Mouse (Mus musculus) heart, embryonic 14.5 days (tissue): ENCODE measurements around the gene Cdh23. TPM values are rescaled to one million over a fixed set of nuclear protein-coding genes. Genes with fewer than 3 reads are reported as not detected.
A peak's percentile ranks its signal among the peaks of the same experiment; 100 is the strongest.

Experiments used
- ATAC-seq: fragments of 200-750 bp; cut with Nextera tagmentation; 2 replicates; pipeline ENCODE4 v1.8.0; 2017; ENCODE audit warnings: low read depth, moderate TSS enrichment; ENCODE audit not compliant: insufficient number of reproducible peaks, insufficient read depth, low FRiP score
- H3K27ac ChIP-seq, 2 experiments: fragments of 200-500 bp in 1 of 2; fragments of 300-500 bp in 1 of 2; sonication (generic) in 1 of 2; replicated peaks in 1 of 2; 2 replicates each; pipeline ENCODE4 v1.5.1; 2012 to 2014; ENCODE audit warnings: low read depth in 2 of 2, low read length in 2 of 2, control low read depth in 1 of 2, mild to moderate bottlenecking in 1 of 2, mixed read lengths in 1 of 2; ENCODE audit not compliant: control insufficient read depth in 1 of 2, insufficient read depth in 1 of 2
- H3K27me3 ChIP-seq: fragments of 300-500 bp; sonication (generic); 2 replicates; pipeline ENCODE4 v1.6.1; 2014; ENCODE audit warnings: mild to moderate bottlenecking, low read length, control low read depth; ENCODE audit not compliant: control insufficient read depth, insufficient read depth
- H3K36me3 ChIP-seq: fragments of 300-500 bp; sonication (generic); 2 replicates; pipeline ENCODE4 v1.6.1; 2014; ENCODE audit warnings: mild to moderate bottlenecking, control low read depth, low read length, mixed read lengths; ENCODE audit not compliant: control insufficient read depth, insufficient read depth
- H3K4me1 ChIP-seq, 2 experiments: fragments of 200-500 bp in 1 of 2; fragments of 300-500 bp in 1 of 2; sonication (generic) in 1 of 2; 2 replicates each; pipeline ENCODE4 v1.6.1; 2012 to 2014; ENCODE audit warnings: low read length in 2 of 2, control low read depth in 1 of 2, mixed read lengths in 1 of 2; ENCODE audit not compliant: control insufficient read depth in 2 of 2, insufficient read depth in 2 of 2
- H3K4me2 ChIP-seq: fragments of 300-500 bp; sonication (generic); 2 replicates; pipeline ENCODE4 v1.6.1; 2014; ENCODE audit warnings: mild to moderate bottlenecking, low read length
- H3K4me3 ChIP-seq, 2 experiments: fragments of 200-500 bp in 1 of 2; fragments of 300-500 bp in 1 of 2; sonication (generic) in 1 of 2; 2 replicates each; pipeline ENCODE4 v1.5.1; 2012 to 2014; ENCODE audit warnings: low read length in 2 of 2, mild to moderate bottlenecking in 2 of 2, control low read depth in 1 of 2, low read depth in 1 of 2, moderate library complexity in 1 of 2; ENCODE audit not compliant: control insufficient read depth in 1 of 2, insufficient read depth in 1 of 2
- H3K9ac ChIP-seq: fragments of 300-500 bp; sonication (generic); 2 replicates; pipeline ENCODE4 v1.6.1; 2014; ENCODE audit warnings: mild to moderate bottlenecking, low read length
- H3K9me3 ChIP-seq: fragments of 300-500 bp; sonication (generic); 2 replicates; pipeline ENCODE4 v1.6.1; 2016; ENCODE audit warnings: low read length, control low read depth; ENCODE audit not compliant: control insufficient read depth
- WGBS: fragments of 180-500 bp; shearing (Covaris S2); extraction: QIAGEN DNeasy Blood & Tissue Kit; methylation state at CpG from one replicate; pipeline ENCODE4 v1.1.7; 2014; 5-methylcytosine and 5-hydroxymethylcytosine counted together
- polyA plus RNA-seq: library from polyadenylated mRNA; unstranded; fragments of >200 nt; fragmentation: Nextera tagmentation; extraction: Ambion mirVana; gene quantifications from 2 replicates; pipeline ENCODE4 v1.2.1, GENCODE M21; 2014

Gene Cdh23
- polyA plus RNA-seq, 1 experiment from 2014 or later, result 0.31 TPM

- Histone ChIP-seq H3K4me1 (peaks cover 13 to 26% of the 10 kb centered on the region in 2 experiments), H3K27ac (no peak overlapping the region), H3K36me3 (no peaks in the 10 kb centered on the region), H3K9ac (no peak overlapping the region), H3K4me3 (no peak overlapping the region), H3K9me3 (no peaks in the 10 kb centered on the region), H3K27me3 (no peaks in the 10 kb centered on the region), H3K4me2 (no peak overlapping the region)
- ATAC-seq, result no peak
- 64% methylated on average over 6 of the region's 6 CpGs for WGBS
Measured at GRCm38 (mm10) chr10:60273382-60273781, 422.9 kb downstream of the Cdh23 start.

GRCm38 (mm10) chr10:60272241-60272640 lies 424.0 kb downstream of the Cdh23 start:
- Histone ChIP-seq H3K27me3 (no peaks in the 10 kb centered on the region), H3K27ac (0 out of 4 replicates have a peak overlapping the region, but pooled peaks of 1 of the 2 experiments have one; percentile 28), H3K9ac (0 out of 2 replicates have a peak overlapping the region, but pooled peaks have one; percentile 30), H3K4me2 (no peak overlapping the region), H3K36me3 (no peaks in the 10 kb centered on the region), H3K4me3 (no peak overlapping the region), H3K4me1 (peaks cover 13 to 22% of the 10 kb centered on the region in 2 experiments), H3K9me3 (no peaks in the 10 kb centered on the region)
- no peak; the same call in 1 of the 2 replicates for ATAC-seq
- WGBS, result 12% methylated on average over 6 of the region's 6 CpGs

- H3K27me3 ChIP-seq, result no peaks in the 10 kb centered on the region
- H3K4me3 ChIP-seq, result no peak overlapping the region
- no peaks in the 10 kb centered on the region for H3K36me3 ChIP-seq
- H3K9ac ChIP-seq, result no peak overlapping the region
- H3K9me3 ChIP-seq, result no peaks in the 10 kb centered on the region
- peaks cover 13 to 19% of the 10 kb centered on the region in 2 experiments for H3K4me1 ChIP-seq
- no peak overlapping the region for H3K27ac ChIP-seq
- 73% methylated on average over 6 of the region's 6 CpGs for WGBS
- H3K4me2 ChIP-seq, result no peak overlapping the region
- ATAC-seq, result no peak
Measured at GRCm38 (mm10) chr10:60271015-60271414, 425.3 kb downstream of the Cdh23 start.

GRCm38 (mm10) chr10:60269141-60270064 lies 426.9 kb downstream of the Cdh23 start:
- H3K4me2 ChIP-seq, result no peak overlapping the region
- WGBS, result 56% methylated on average over 13 of the region's 13 CpGs
- H3K36me3 ChIP-seq, result no peaks in the 10 kb centered on the region
- no peak overlapping the region for H3K9ac ChIP-seq
- ATAC-seq, result no peak
- no peaks in the 10 kb centered on the region for H3K27me3 ChIP-seq
- H3K9me3 ChIP-seq, result no peaks in the 10 kb centered on the region
- H3K4me1 ChIP-seq, result peaks cover 13 to 19% of the 10 kb centered on the region in 2 experiments
- peak overlapping the region; percentile 12 to 18; a peak in 1 of 4 replicates for H3K27ac ChIP-seq
- H3K4me3 ChIP-seq, result no peak overlapping the region

GRCm38 (mm10) chr10:60268738-60269137 lies 427.6 kb downstream of the Cdh23 start:
- H3K9me3 ChIP-seq, result no peaks in the 10 kb centered on the region
- no peak for ATAC-seq
- H3K27me3 ChIP-seq, result no peaks in the 10 kb centered on the region
- no peak overlapping the region for H3K9ac ChIP-seq
- H3K4me1 ChIP-seq, result peaks cover 13 to 19% of the 10 kb centered on the region in 2 experiments
- WGBS, result 82% methylated on average over 10 of the region's 11 CpGs
- no peak overlapping the region for H3K27ac ChIP-seq
- H3K4me3 ChIP-seq, result no peak overlapping the region
- no peaks in the 10 kb centered on the region for H3K36me3 ChIP-seq
- no peak overlapping the region for H3K4me2 ChIP-seq

GRCm38 (mm10) chr10:60266842-60267401 lies 429.4 kb downstream of the Cdh23 start:
- Histone ChIP-seq H3K36me3 (no peaks in the 10 kb centered on the region), H3K4me3 (no peak overlapping the region), H3K27me3 (no peaks in the 10 kb centered on the region), H3K9me3 (no peaks in the 10 kb centered on the region), H3K4me2 (no peak overlapping the region), H3K27ac (no peak overlapping the region), H3K9ac (no peak overlapping the region), H3K4me1 (peaks cover 15 to 21% of the 10 kb centered on the region in 2 experiments)
- WGBS, result 78% methylated on average over 8 of the region's 8 CpGs
- no peak for ATAC-seq

GRCm38 (mm10) chr10:60265252-60265651 lies 431.0 kb downstream of the Cdh23 start:
- no peak overlapping the region for H3K9ac ChIP-seq
- no peak for ATAC-seq
- no peaks in the 10 kb centered on the region for H3K9me3 ChIP-seq
- H3K4me3 ChIP-seq, result no peak overlapping the region
- WGBS, result 58% methylated on average over 10 of the region's 10 CpGs
- no peak overlapping the region for H3K4me2 ChIP-seq
- H3K4me1 ChIP-seq, result peaks cover 17% of the 10 kb centered on the region in 2 experiments
- H3K27me3 ChIP-seq, result no peaks in the 10 kb centered on the region
- H3K36me3 ChIP-seq, result no peaks in the 10 kb centered on the region
- H3K27ac ChIP-seq, result no peak overlapping the region
